Mouse (Mus musculus): ENCODE results near the gene Pcdh15. TPM values are rescaled to one million over a fixed set of nuclear protein-coding genes. Genes with fewer than 3 reads are reported as not detected.

Pcdh15 gene
- polyA plus RNA-seq, 1 experiment: not detected

GRCm38 (mm10) chr10:73878729-73879067 lies 779.6 kb downstream of the Pcdh15 start:
- Histone ChIP-seq H3K4me1 (ENCODE audit: control insufficient read depth, insufficient read depth, low read length) (no peaks in the 10 kb centered on the region), H3K27me3 (ENCODE audit: control insufficient read depth, insufficient read depth, low read length, poor library complexity, severe bottlenecking) (no peaks in the 10 kb centered on the region), H3K27ac (ENCODE audit: insufficient read depth, low read length) (no peak overlapping the region), H3K9me3 (replicated peaks; ENCODE audit: control insufficient read depth, insufficient read depth, low read length, poor library complexity, severe bottlenecking) (no peaks in the 10 kb centered on the region), H3K36me3 (ENCODE audit: control insufficient read depth, insufficient read depth, low read length, poor library complexity, severe bottlenecking) (no peaks in the 10 kb centered on the region), H3K4me3 (ENCODE audit: low read depth, low read length) (no peak overlapping the region), H3K9ac (ENCODE audit: low read depth, poor library complexity, severe bottlenecking) (no peak overlapping the region)
- TF ChIP-seq EP300 (IDR thresholded peaks at IDR 0.05; ENCODE audit: insufficient read depth, low read depth, low read length) (no peak), CTCF (IDR thresholded peaks at IDR 0.05; ENCODE audit: low read depth, low read length) (no peak), POLR2A (IDR thresholded peaks at IDR 0.05; ENCODE audit: insufficient read depth, low read length) (no peak)

- Histone ChIP-seq H3K27me3 (ENCODE audit: control insufficient read depth, insufficient read depth, low read length, poor library complexity, severe bottlenecking) (no peaks in the 10 kb centered on the region), H3K4me1 (ENCODE audit: control insufficient read depth, insufficient read depth, low read length) (no peaks in the 10 kb centered on the region), H3K27ac (ENCODE audit: insufficient read depth, low read length) (no peak overlapping the region), H3K4me3 (ENCODE audit: low read depth, low read length) (no peak overlapping the region), H3K36me3 (ENCODE audit: control insufficient read depth, insufficient read depth, low read length, poor library complexity, severe bottlenecking) (no peaks in the 10 kb centered on the region), H3K9ac (ENCODE audit: low read depth, poor library complexity, severe bottlenecking) (no peak overlapping the region), H3K9me3 (replicated peaks; ENCODE audit: control insufficient read depth, insufficient read depth, low read length, poor library complexity, severe bottlenecking) (no peaks in the 10 kb centered on the region)
- no peak for TF ChIP-seq EP300 (IDR thresholded peaks at IDR 0.05; ENCODE audit: insufficient read depth, low read depth, low read length)
- TF ChIP-seq CTCF (IDR thresholded peaks at IDR 0.05; ENCODE audit: low read depth, low read length): no peak
- TF ChIP-seq POLR2A (IDR thresholded peaks at IDR 0.05; ENCODE audit: insufficient read depth, low read length): no peak
These were observed 788.6 kb downstream of the Pcdh15 start for GRCm38 (mm10) chr10:73887771-73888170.

DNA sequence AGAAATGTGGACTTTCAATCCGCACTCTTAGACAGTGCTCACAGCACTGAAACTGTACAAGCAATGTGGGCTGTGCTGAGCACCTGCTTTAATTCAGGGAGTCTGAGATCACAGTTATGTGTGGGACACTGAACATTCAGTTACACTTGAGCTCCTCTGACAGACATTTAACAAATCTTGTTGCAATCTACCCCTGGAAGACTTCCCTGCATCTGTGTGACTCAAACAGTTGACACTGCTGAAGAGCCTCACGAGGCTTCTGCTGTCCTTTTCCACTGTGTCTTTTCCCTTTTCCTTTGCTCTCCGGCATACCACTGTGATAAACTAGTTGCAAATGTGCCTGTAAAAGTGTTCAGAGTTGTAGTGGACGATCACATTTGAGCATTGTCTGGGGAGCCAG lies 793.1 kb downstream of the Pcdh15 start:
- no peak for TF ChIP-seq POLR2A (IDR thresholded peaks at IDR 0.05; ENCODE audit: insufficient read depth, low read length)
- no peak for TF ChIP-seq CTCF (IDR thresholded peaks at IDR 0.05; ENCODE audit: low read depth, low read length)
- TF ChIP-seq EP300 (IDR thresholded peaks at IDR 0.05; ENCODE audit: insufficient read depth, low read depth, low read length): no peak
- no peaks in the 10 kb centered on the region for H3K27me3 ChIP-seq (ENCODE audit: control insufficient read depth, insufficient read depth, low read length, poor library complexity, severe bottlenecking)
- no peak overlapping the region for H3K9ac ChIP-seq (ENCODE audit: low read depth, poor library complexity, severe bottlenecking)
- no peak overlapping the region for H3K27ac ChIP-seq (ENCODE audit: insufficient read depth, low read length)
- no peak overlapping the region for H3K4me3 ChIP-seq (ENCODE audit: low read depth, low read length)
- no peaks in the 10 kb centered on the region for H3K4me1 ChIP-seq (ENCODE audit: control insufficient read depth, insufficient read depth, low read length)
- no peaks in the 10 kb centered on the region for H3K9me3 ChIP-seq (replicated peaks; ENCODE audit: control insufficient read depth, insufficient read depth, low read length, poor library complexity, severe bottlenecking)
- H3K36me3 ChIP-seq (ENCODE audit: control insufficient read depth, insufficient read depth, low read length, poor library complexity, severe bottlenecking): no peaks in the 10 kb centered on the region

DNA sequence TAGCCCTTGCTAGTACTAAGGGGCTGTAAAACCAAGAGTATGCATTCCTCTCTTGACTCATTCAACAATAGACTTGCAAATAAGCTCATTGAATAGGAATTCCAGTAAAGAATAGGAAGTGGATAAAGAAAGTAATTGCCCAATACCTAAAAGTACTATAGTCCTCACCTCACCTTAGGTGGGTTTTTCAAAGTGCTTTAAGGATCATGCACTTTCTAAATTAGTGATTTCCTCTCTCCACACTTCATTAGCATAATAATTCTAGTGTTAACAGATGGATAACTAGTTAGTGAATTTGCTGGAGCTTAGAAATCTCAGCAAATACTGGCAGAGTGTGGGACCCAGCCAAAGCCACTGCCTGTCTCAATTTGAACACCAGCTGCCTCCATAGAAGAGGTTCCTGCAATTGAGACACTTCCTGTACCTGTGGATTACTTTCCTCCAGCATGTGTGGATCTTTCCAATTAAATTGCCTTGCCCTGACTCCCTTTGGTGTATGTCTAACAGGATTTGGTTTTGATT lies 797.0 kb downstream of the Pcdh15 start:
- no peak for TF ChIP-seq EP300 (IDR thresholded peaks at IDR 0.05; ENCODE audit: insufficient read depth, low read depth, low read length)
- H3K27me3 ChIP-seq (ENCODE audit: control insufficient read depth, insufficient read depth, low read length, poor library complexity, severe bottlenecking): peaks cover 2% of the 10 kb centered on the region; the same call in 1 of the 2 replicates
- no peak overlapping the region for H3K27ac ChIP-seq (ENCODE audit: insufficient read depth, low read length)
- no peak overlapping the region for H3K9ac ChIP-seq (ENCODE audit: low read depth, poor library complexity, severe bottlenecking)
- no peak overlapping the region for H3K4me3 ChIP-seq (ENCODE audit: low read depth, low read length)
- H3K36me3 ChIP-seq (ENCODE audit: control insufficient read depth, insufficient read depth, low read length, poor library complexity, severe bottlenecking): no peaks in the 10 kb centered on the region
- no peaks in the 10 kb centered on the region for H3K9me3 ChIP-seq (replicated peaks; ENCODE audit: control insufficient read depth, insufficient read depth, low read length, poor library complexity, severe bottlenecking)
- no peaks in the 10 kb centered on the region for H3K4me1 ChIP-seq (ENCODE audit: control insufficient read depth, insufficient read depth, low read length)

DNA sequence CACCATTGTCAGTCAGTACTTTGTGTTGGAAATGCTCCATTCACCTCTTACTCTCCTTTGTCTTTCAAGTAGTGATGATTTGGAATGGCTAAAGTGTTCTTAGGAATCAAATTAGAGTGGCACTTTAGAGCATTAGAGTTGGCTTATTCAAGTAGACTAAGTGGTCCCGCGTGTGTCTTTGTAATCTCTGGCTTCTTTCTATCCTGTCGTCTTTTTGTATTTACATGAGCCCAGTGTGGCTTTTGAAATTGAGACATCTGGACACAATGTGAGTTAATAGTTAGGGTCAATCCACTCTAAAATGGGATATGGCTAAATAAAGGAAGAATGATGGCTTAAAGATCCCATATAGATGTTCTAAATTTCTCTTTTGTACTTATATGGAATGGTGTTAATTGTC lies 800.0 kb downstream of the Pcdh15 start:
- H3K9ac ChIP-seq (ENCODE audit: low read depth, poor library complexity, severe bottlenecking): no peak overlapping the region
- no peaks in the 10 kb centered on the region for H3K4me1 ChIP-seq (ENCODE audit: control insufficient read depth, insufficient read depth, low read length)
- H3K27ac ChIP-seq (ENCODE audit: insufficient read depth, low read length): no peak overlapping the region
- no peaks in the 10 kb centered on the region for H3K9me3 ChIP-seq (replicated peaks; ENCODE audit: control insufficient read depth, insufficient read depth, low read length, poor library complexity, severe bottlenecking)
- TF ChIP-seq EP300 (IDR thresholded peaks at IDR 0.05; ENCODE audit: insufficient read depth, low read depth, low read length) (no peak), CTCF (IDR thresholded peaks at IDR 0.05; ENCODE audit: low read depth, low read length) (no peak), POLR2A (IDR thresholded peaks at IDR 0.05; ENCODE audit: insufficient read depth, low read length) (no peak)
- no peaks in the 10 kb centered on the region for H3K36me3 ChIP-seq (ENCODE audit: control insufficient read depth, insufficient read depth, low read length, poor library complexity, severe bottlenecking)
- H3K27me3 ChIP-seq (ENCODE audit: control insufficient read depth, insufficient read depth, low read length, poor library complexity, severe bottlenecking): peaks cover 3% of the 10 kb centered on the region; the same call in 1 of the 2 replicates
- no peak overlapping the region for H3K4me3 ChIP-seq (ENCODE audit: low read depth, low read length)

DNA sequence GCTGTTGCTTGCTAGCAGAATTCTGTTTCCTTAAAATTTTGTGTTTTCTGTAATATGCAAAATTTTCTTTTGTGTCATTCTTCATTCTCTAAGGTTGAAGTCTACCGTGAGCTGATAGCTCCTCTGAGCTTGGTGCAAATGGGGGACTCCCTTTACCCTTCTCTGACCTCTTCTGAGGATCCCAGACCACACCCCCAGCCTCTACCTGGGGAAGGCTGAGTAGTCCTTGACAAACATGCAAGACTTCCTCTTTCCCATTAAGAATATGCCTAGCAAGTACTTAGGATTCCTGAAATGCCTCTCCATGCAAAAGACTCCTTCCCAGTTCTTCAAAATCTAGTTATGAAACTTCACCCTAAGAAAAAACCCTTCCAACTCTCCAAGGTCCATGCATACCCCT lies 808.5 kb downstream of the Pcdh15 start:
- H3K4me3 ChIP-seq (ENCODE audit: low read depth, low read length): no peak overlapping the region
- no peak overlapping the region for H3K9ac ChIP-seq (ENCODE audit: low read depth, poor library complexity, severe bottlenecking)
- no peak overlapping the region for H3K27ac ChIP-seq (ENCODE audit: insufficient read depth, low read length)
- no peaks in the 10 kb centered on the region for H3K36me3 ChIP-seq (ENCODE audit: control insufficient read depth, insufficient read depth, low read length, poor library complexity, severe bottlenecking)
- no peaks in the 10 kb centered on the region for H3K27me3 ChIP-seq (ENCODE audit: control insufficient read depth, insufficient read depth, low read length, poor library complexity, severe bottlenecking)
- H3K4me1 ChIP-seq (ENCODE audit: control insufficient read depth, insufficient read depth, low read length): no peaks in the 10 kb centered on the region
- H3K9me3 ChIP-seq (replicated peaks; ENCODE audit: control insufficient read depth, insufficient read depth, low read length, poor library complexity, severe bottlenecking): no peaks in the 10 kb centered on the region
- TF ChIP-seq POLR2A (IDR thresholded peaks at IDR 0.05; ENCODE audit: insufficient read depth, low read length) (no peak), EP300 (IDR thresholded peaks at IDR 0.05; ENCODE audit: insufficient read depth, low read depth, low read length) (no peak), CTCF (IDR thresholded peaks at IDR 0.05; ENCODE audit: low read depth, low read length) (no peak)

Data from ES-Bruce4 (cell line).